Mouse (Mus musculus) liver, embryonic 14.5 days (tissue): ENCODE measurements around the gene Klf6.

ENCODE experiments used
- CTCF ChIP-seq: IDR thresholded peaks from 2 replicates; pipeline ENCODE4 v1.5.1; 2016; ENCODE audit warnings: antibody characterized with exemption, low read depth, control low read depth
- EP300 ChIP-seq: IDR thresholded peaks from 2 replicates; pipeline ENCODE4 v1.6.1; 2016; ENCODE audit warnings: antibody characterized with exemption, low read depth

DNA sequence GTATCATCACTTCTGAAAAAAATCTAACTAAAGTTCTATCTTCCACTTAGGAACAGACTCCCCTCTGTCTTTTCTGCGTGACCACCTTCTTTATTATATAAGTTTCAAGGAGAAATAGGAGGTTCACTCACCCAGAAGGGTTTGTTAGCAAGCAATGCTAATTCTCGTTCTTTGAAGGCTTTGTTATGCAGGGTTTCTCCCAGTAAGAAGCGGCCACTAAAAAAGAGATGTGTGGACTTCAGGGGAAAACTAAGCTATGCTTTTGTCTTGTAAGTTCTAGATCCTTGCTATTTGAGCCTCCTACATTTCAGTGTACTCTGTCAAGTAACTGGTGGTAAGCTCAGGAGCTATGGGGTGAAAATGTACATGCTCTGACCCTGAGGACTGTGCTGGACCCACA is 38.4 kb downstream of the Klf6 start:
- TF ChIP-seq EP300 (no peak), CTCF (no peak)
